Mouse (Mus musculus) ZHBTc4 (cell line): ENCODE results near the gene Nab2.

Experiments used
- DNase-seq: peaks from one replicate; pipeline ENCODE4 v3.0.0-alpha.2; 2011; ENCODE audit warnings: low read depth, low spot score

Nab2 gene

DNA sequence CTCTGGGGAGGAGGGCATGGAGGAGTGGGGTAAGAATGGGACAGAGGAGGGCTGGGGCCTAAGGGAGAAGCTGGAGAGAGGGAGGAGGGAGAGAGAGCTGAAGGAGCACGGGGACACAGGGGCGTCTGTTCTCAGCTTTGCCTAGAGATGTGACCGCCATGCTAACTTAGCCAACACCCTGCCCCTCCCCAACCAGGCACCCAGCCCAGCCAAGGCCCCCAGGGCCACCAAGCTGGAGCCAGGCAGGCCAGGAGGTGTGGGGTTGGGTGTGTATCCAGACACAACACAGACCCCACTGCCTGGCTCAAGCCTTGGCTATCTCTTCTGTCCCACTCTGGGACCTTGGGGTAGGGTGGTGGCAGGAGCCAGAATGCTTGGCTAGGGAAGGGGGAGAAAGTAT is 52.8 kb downstream of the Nab2 start:
- DNase-seq, result peak; percentile 48

DNA sequence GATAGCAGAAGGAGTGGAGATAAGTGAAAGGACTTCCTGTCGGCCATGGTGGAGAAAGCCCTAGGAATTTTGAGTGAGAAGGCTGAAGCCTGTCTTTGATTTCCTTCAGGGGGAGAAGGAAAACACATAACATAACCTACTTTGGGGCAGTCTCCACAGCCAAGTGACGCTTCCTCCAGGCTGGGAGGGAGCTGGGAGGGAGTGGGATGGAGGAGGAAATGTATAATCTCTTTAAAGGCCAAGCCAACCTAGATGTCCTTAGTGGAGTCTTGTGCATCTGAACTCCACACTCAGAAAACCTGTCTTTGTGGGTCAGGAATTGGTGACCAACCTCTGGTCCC is 53.4 kb downstream of the Nab2 start:
- no peak for DNase-seq

DNA sequence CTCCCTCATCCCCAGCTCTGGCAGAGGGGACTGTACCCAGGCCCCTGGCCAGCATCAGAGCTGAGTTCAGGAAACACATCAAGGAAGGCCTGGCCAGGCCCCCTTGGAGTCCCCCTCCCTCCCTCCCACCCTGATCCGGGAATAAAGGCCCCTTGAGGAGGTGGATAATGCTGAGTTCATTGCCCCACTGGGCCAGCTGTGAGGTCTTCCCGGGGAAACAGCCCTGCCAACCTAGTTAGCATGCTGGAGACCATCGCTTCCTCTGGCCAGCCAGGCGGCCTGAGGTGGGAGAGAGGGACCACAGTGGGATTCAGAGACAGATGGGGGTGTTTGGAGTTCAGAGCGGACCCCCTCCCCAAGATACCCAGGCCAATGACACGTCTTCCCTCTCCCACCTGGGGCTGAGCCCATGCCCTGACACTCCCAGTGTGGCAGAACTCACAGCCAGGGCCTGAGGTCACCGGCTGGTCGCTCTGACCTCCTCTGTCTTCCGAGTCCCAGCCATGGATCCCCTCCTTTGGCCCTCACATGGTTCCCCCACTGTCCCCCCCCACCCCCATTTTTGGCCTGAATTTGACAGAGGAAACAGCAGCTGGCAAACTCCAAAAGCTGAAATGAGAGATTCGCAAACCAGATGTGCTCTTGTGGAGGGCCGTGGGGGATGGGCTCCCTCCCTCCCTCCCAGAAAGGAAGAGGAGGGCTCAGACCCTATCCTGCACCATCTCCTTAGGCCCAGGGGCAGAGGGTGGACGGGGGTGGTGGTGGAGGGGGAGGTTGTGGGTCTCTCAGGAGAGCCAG is 53.9 kb downstream of the Nab2 start:
- DNase-seq, result no peak

GRCm38 (mm10) chr10:127612079-127612775 is 56.1 kb downstream of the Nab2 start:
- DNase-seq, result no peak
